Mouse (Mus musculus): ENCODE results near the gene Slco6c1.

DNA sequence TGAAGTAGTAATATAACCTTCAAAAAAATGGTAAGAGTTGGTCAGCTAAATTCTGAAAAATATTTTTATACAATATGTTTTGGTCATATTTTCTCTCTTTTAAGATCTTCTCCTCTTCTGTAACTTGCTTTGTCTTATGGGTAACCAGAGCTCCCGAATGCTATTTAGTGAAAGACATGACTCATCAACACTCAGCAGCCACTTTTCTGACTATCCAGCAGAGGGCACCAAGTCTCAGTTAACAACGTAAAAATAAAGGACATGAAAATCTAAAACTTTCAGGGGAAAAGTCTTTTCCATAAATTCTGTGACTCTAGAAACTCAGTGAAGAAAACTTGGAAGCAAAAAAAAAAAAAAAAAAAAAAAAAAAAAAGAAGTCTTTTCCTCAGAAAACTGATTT, 89.6 kb downstream of the Slco6c1 start:
- TF ChIP-seq POLR2A (IDR thresholded peaks at IDR 0.05; ENCODE audit: low read depth, low read length) (no peak), CTCF (IDR thresholded peaks at IDR 0.05; ENCODE audit: extremely low read depth, insufficient read depth, insufficient read length, insufficient replicate concordance) (no peak)
